Mouse (Mus musculus) liver, postnatal 0 days (tissue): ENCODE results near the gene Psg20.

Source experiments
- CTCF ChIP-seq: sonication (generic); IDR thresholded peaks from 2 replicates; pipeline ENCODE4 v1.5.1; 2016; ENCODE audit warnings: antibody characterized with exemption, low read depth
- EP300 ChIP-seq: IDR thresholded peaks from 2 replicates; pipeline ENCODE4 v1.6.1; 2016; ENCODE audit warnings: antibody characterized with exemption, low read depth, mild to moderate bottlenecking

DNA sequence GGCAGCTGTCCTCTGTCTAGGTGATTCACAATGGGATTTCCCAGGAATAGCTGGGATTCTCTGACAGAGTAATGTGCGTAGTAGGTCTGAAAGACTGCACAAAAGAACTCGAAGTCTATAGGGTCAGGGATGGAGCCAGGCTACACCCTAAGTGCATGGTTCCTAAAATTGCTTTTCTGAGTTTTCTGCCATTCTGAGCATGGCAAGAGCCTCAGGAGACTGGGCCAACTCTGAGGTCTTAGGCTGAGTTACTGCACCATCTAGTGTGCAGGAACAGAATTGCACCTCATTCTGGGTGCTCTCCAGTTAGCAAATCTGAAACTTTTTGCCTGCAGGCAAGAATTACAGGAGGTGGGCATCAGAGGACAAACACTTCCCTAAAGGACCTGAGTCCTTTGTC lies 6.2 kb downstream of the Psg20 start:
- peak; percentile 71 for TF ChIP-seq CTCF
- no peak for TF ChIP-seq EP300
